Mouse (Mus musculus) small intestine, adult 2 months (tissue): Measurements from ENCODE around the gene Proz.

ENCODE experiments used
- CTCF ChIP-seq: fragments of 200-500 bp; IDR thresholded peaks from 2 replicates; pipeline ENCODE4 v1.5.1; 2012; ENCODE audit warnings: low read depth, mild to moderate bottlenecking, control low read depth, inconsistent platforms, low read length, moderate library complexity, mixed read lengths; ENCODE audit not compliant: insufficient replicate concordance, insufficient read length; ENCODE audit errors: extremely low read depth
- POLR2A ChIP-seq: fragments of 200-500 bp; IDR thresholded peaks from 2 replicates; pipeline ENCODE4 v1.6.1; 2012; ENCODE audit warnings: low read depth, mild to moderate bottlenecking, control low read depth, inconsistent platforms, low read length, moderate library complexity

DNA sequence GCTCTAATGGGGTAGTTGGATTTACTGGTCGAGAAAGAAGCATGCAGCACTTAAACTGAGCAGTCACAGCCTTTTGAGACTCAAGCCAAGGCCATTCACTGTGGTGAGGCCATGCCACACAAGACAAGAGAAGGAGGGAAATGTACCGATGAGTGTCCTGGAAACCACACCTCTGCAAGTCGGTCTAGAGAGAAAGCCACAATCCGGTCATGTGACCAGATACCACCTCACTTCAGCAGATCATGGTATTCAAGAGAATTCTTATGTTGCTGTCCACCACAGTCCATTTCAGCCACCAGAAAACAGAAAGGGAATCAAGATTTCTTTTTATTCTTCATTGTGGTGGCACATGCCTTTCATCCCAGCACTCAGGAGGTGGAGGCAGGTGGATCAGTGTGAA is 19.3 kb upstream of the Proz start:
- TF ChIP-seq POLR2A (no peak), CTCF (no peak)
